Mouse (Mus musculus): ENCODE measurements around the gene Dnaaf5. TPM values are rescaled to one million over a fixed set of nuclear protein-coding genes. Genes with fewer than 3 reads are reported as not detected.
A peak's percentile ranks its signal among the peaks of the same experiment; 100 is the strongest.

Gene Dnaaf5
- total RNA-seq, 2 experiments from 2014 or later = 7.9 to 8.2 TPM

GRCm38 (mm10) chr5:139214298-139214697 lies 64.3 kb downstream of the Dnaaf5 start:
- DNase-seq (ENCODE audit: low spot score in 2 of 2) = peak in 1 of 2 experiments; percentile 86

GRCm38 (mm10) chr5:139215184-139215583 lies 65.2 kb downstream of the Dnaaf5 start:
- intact Hi-C loops (cut with DNase I) = no loop called here
- peak in 1 of 2 experiments; percentile 51 for DNase-seq (ENCODE audit: low spot score in 2 of 2)

More at GRCm38 (mm10) chr5:139214298-139214697, 64.3 kb downstream of the Dnaaf5 start:
- intact Hi-C loops (cut with DNase I) = no loop called here

- intact Hi-C loops (cut with DNase I) = no loop called here
- no peak for DNase-seq (ENCODE audit: low spot score in 2 of 2)
These were observed 66.1 kb downstream of the Dnaaf5 start for GRCm38 (mm10) chr5:139216121-139216520.

- intact Hi-C loops (cut with DNase I) = no loop called here
- peak in 1 of 2 experiments; percentile 46 for DNase-seq (ENCODE audit: low spot score in 2 of 2)
These were observed 66.8 kb downstream of the Dnaaf5 start for GRCm38 (mm10) chr5:139216774-139217173.

- DNase-seq (ENCODE audit: low spot score in 2 of 2) = no peak
- intact Hi-C loops (cut with DNase I) = no loop called here
These were observed 70.0 kb downstream of the Dnaaf5 start for GRCm38 (mm10) chr5:139220006-139220515.

GRCm38 (mm10) chr5:139220610-139221009 lies 70.6 kb downstream of the Dnaaf5 start:
- intact Hi-C loops (cut with DNase I) = no loop called here
- no peak for DNase-seq (ENCODE audit: low spot score in 2 of 2)

- intact Hi-C loops (cut with DNase I) = no loop called here
- no peak for DNase-seq (ENCODE audit: low spot score in 2 of 2)
These were observed 73.3 kb downstream of the Dnaaf5 start for GRCm38 (mm10) chr5:139223331-139223730.

- no peak for DNase-seq (ENCODE audit: low spot score in 2 of 2)
- intact Hi-C loops (cut with DNase I) = no loop called here
These were observed 77.2 kb downstream of the Dnaaf5 start for GRCm38 (mm10) chr5:139227236-139227635.

GRCm38 (mm10) chr5:139227645-139228044 lies 77.6 kb downstream of the Dnaaf5 start:
- no peak for DNase-seq (ENCODE audit: low spot score in 2 of 2)
- intact Hi-C loops (cut with DNase I) = no loop called here

- intact Hi-C loops (cut with DNase I) = no loop called here
- no peak for DNase-seq (ENCODE audit: low spot score in 2 of 2)
These were observed 78.3 kb downstream of the Dnaaf5 start for GRCm38 (mm10) chr5:139228318-139228717.

GRCm38 (mm10) chr5:139229716-139230115 lies 79.7 kb downstream of the Dnaaf5 start:
- intact Hi-C loops (cut with DNase I) = no loop called here
- peak in 1 of 2 experiments; percentile 29 for DNase-seq (ENCODE audit: low spot score in 2 of 2)

- intact Hi-C loops (cut with DNase I) = no loop called here
- DNase-seq (ENCODE audit: low spot score in 2 of 2) = no peak
These were observed 82.1 kb downstream of the Dnaaf5 start for GRCm38 (mm10) chr5:139232083-139232482.

- intact Hi-C loops (cut with DNase I) = no loop called here
- DNase-seq (ENCODE audit: low spot score in 2 of 2) = no peak
These were observed 84.4 kb downstream of the Dnaaf5 start for GRCm38 (mm10) chr5:139234423-139234822.

Other genes with a start within 250 kb of the Dnaaf5 start
- gene Pdgfa, start 152.9 kb upstream of the Dnaaf5 start, total RNA-seq (2021) = 10 to 100 TPM; 52.5 to 54.9 TPM
- gene Prkar1b, start 222 bp upstream of the Dnaaf5 start, total RNA-seq (2021) = 100 to 1,000 TPM; 755 to 765 TPM
- 100 to 1,000 TPM; 115 to 136 TPM for gene Sun1, start 50.4 kb downstream of the Dnaaf5 start, total RNA-seq (2021)
- 10 to 100 TPM; 45.1 to 50.7 TPM for gene Get4, start 102.1 kb downstream of the Dnaaf5 start, total RNA-seq (2021)
- 100 to 1,000 TPM; 295 to 315 TPM for gene Adap1, start 175.4 kb downstream of the Dnaaf5 start, total RNA-seq (2021)
- gene Cox19, start 201.2 kb downstream of the Dnaaf5 start, total RNA-seq (2021) = 10 to 100 TPM; 65.6 to 70.7 TPM
- not detected for gene Cyp2w1, start 202.4 kb downstream of the Dnaaf5 start, total RNA-seq (2021)
- 10 to 100 TPM; 12.0 to 13.5 TPM for gene Gpr146, start 227.5 kb downstream of the Dnaaf5 start, total RNA-seq (2021)

All from left cerebral cortex, postnatal 25 days (tissue).